Mouse (Mus musculus) midbrain, embryonic 10.5 days (tissue): ENCODE measurements around the gene Arl15. TPM values are rescaled to one million over a fixed set of nuclear protein-coding genes. Genes with fewer than 3 reads are reported as not detected.

Experiments used
- DNase-seq: peaks from one replicate; pipeline ENCODE4 v3.0.0-alpha.2; 2017; ENCODE audit warnings: low spot score
- H3K27ac ChIP-seq: fragments of 300-500 bp; sonication (generic); replicated peaks from 2 replicates; pipeline ENCODE4 v1.5.1; 2016; ENCODE audit warnings: mild to moderate bottlenecking
- H3K27me3 ChIP-seq: fragments of 300-500 bp; sonication (generic); 2 replicates; pipeline ENCODE4 v1.6.1; 2016; ENCODE audit warnings: low read depth, mild to moderate bottlenecking; ENCODE audit not compliant: poor library complexity, severe bottlenecking
- H3K36me3 ChIP-seq: fragments of 300-500 bp; sonication (generic); 2 replicates; pipeline ENCODE4 v1.6.1; 2016; ENCODE audit warnings: mild to moderate bottlenecking, moderate library complexity
- H3K4me1 ChIP-seq: fragments of 300-500 bp; sonication (generic); 2 replicates; pipeline ENCODE4 v1.6.1; 2016
- H3K4me3 ChIP-seq: fragments of 300-500 bp; sonication (generic); 2 replicates; pipeline ENCODE4 v1.5.1; 2016; ENCODE audit warnings: mild to moderate bottlenecking, moderate library complexity
- H3K9me3 ChIP-seq: fragments of 300-500 bp; sonication (generic); replicated peaks from 2 replicates; pipeline ENCODE4 v1.6.1; 2016; ENCODE audit warnings: mild to moderate bottlenecking
- whole genome bisulfite sequencing: fragments of 180-500 bp; shearing (Covaris S2); methylation state at CpG from one replicate; pipeline ENCODE4 v1.1.7; 2016; 5-methylcytosine and 5-hydroxymethylcytosine counted together
- polyA plus RNA-seq: library from polyadenylated mRNA; unstranded; fragments of >200 nt; fragmentation: Nextera tagmentation; extraction: Ambion mirVana; gene quantifications from 2 replicates; pipeline ENCODE4 v1.2.1, GENCODE M21; 2016

The Arl15 gene
- 10.4 and 10.7 TPM in 2 replicates for polyA plus RNA-seq

DNA sequence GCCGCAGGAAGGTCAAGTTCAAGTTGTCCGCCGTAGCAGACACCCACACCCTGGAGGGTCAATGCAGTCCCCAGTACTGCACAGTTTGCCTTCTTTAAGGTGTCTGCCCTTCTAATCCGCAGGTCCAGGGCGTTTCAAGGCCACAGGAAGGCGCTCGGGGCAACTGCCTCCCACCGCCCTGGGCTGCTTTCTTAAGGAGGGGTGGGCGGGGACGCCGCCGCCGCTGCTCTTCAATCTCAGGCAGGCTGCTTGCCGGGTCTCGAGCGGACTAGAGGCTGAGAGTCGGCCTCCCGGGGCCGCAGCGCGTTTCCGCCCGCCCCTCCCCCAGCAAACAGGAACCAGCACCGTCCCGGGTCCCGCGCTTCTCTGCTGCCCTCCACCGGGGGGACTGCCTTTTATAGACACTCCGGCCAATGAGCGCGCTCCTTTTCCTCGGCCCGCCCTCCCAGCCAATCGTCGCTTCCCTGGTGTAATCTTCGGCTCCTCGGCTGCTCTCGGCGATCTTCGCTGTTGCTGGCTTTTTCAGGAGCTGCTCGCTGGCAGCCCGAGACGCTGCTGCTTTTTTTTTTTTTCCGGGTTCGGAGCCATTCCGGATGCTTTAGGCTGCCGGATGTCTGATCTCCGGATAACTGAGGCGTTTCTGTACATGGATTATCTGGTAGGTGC is at the start of gene Arl15:
TSS of gene Arl15 (plus strand) at position 467 of the 666 bp plus-strand sequence.
- peak; percentile 99 for DNase-seq
- Histone ChIP-seq H3K4me1 (peaks cover 25% of the 10 kb centered on the region), H3K9me3 (no peaks in the 10 kb centered on the region), H3K27me3 (no peaks in the 10 kb centered on the region), H3K36me3 (no peaks in the 10 kb centered on the region; the same call in 1 of the 2 replicates), H3K4me3 (peak within 1 kb of the TSS; percentile 92), H3K27ac (peak within 1 kb of the TSS; percentile 94)
- under 1% methylated on average over 49 of the region's 49 CpGs for WGBS

DNA sequence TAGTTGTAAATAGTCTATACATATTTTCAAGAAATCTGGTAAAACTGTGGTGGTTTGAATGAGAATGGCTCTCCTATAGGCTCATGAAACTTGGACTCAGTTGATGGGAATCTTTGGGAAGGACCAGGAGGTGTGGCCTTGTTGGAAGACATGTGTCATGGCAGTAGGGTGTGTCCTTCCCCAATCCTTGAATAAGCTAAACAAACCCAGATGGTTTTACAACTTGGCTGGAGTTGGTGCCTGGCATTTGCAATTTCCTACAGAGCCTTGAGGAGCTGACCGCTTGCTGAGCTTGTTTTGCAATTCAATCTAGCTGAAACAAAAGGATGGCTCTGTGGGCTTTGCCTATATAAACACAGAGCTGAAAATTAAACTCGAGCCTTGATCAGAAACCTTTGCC is 49.0 kb upstream of the Arl15 start:
- H3K4me3 ChIP-seq, result no peak overlapping the region
- no peaks in the 10 kb centered on the region for H3K9me3 ChIP-seq
- no peak for DNase-seq
- H3K27me3 ChIP-seq, result peaks cover 4% of the 10 kb centered on the region; the same call in 1 of the 2 replicates
- no peak overlapping the region for H3K27ac ChIP-seq
- no peaks in the 10 kb centered on the region for H3K4me1 ChIP-seq
- no peaks in the 10 kb centered on the region for H3K36me3 ChIP-seq
- 52% methylated on average over 2 of the region's 2 CpGs for WGBS

DNA sequence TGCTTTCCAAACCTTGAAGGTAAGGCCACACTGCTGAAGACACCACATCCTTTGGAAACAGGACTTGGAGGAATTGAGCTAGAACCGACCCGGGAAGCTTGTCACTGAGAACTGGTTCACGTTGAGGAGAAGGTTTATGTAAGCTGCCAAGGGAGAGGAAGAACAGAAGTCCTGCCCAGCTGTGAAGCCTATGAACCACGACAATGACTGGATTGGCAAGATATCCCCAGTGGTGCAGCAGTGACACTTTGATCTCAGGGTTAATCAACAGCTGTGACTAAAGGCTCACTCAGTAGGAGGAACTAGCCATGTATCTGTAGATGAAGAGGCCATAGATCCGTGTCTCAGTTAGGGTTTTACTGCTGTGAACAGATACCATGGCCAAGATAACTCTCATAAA is 43.5 kb upstream of the Arl15 start:
- WGBS, result 74% methylated on average over 5 of the region's 5 CpGs
- H3K36me3 ChIP-seq, result no peaks in the 10 kb centered on the region
- no peaks in the 10 kb centered on the region for H3K27me3 ChIP-seq
- no peak for DNase-seq
- H3K27ac ChIP-seq, result no peak overlapping the region
- no peak overlapping the region for H3K4me3 ChIP-seq
- H3K4me1 ChIP-seq, result 0 out of 2 replicates have a peak, but pooled peaks cover 2% of the 10 kb centered on the region
- no peaks in the 10 kb centered on the region for H3K9me3 ChIP-seq

DNA sequence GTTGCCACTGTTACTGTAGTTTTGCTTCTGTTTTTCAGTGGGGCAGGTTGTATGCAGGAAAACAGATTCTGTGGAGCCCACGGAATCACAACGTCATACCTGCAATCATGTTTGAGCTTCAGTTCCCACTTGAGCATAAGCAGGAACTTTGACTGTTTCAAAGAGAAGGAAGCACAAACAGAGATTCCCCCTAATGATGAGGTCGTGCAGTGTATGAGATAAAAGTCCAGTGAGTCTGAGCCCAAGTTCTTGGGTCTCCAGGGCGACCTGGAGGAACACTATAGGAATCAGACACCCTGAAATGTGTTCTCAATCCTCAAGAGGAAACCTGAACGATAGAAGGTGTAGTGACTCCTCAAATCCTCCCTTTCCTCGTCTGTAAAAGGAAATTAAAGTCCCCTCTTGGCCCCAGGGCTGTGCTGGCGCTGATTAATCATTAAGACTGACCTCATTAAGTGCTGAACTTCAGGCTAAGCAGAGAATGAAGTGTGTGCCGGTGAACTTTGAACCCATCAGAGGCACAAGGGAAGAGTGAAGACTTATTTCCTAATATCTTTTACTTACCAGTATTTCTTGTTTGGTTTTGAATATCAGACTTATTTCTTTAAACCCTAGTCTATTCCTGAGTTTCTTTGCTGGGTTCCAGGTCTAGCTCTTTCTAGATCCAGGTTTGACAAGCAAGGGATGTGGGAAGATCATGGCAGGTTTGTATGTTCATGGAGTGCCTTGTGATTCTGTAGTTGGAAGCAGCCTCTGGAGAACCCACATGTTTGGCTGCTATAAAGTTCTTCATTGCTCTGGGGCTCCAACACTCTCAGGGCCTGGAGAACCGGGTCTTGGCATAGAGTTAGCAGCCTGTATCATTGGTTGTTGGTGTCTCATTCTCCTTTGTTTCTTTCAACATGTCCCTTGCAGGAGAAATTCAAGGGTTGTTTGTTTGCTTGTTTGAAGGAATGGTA is 39.3 kb upstream of the Arl15 start:
- no peak for DNase-seq
- no peak overlapping the region for H3K27ac ChIP-seq
- H3K9me3 ChIP-seq, result no peaks in the 10 kb centered on the region
- 81% methylated on average over 9 of the region's 9 CpGs for WGBS
- H3K4me1 ChIP-seq, result peaks cover 6% of the 10 kb centered on the region; the same call in 1 of the 2 replicates
- H3K36me3 ChIP-seq, result no peaks in the 10 kb centered on the region
- H3K4me3 ChIP-seq, result no peak overlapping the region
- 0 out of 2 replicates have a peak, but pooled peaks cover 4% of the 10 kb centered on the region for H3K27me3 ChIP-seq

DNA sequence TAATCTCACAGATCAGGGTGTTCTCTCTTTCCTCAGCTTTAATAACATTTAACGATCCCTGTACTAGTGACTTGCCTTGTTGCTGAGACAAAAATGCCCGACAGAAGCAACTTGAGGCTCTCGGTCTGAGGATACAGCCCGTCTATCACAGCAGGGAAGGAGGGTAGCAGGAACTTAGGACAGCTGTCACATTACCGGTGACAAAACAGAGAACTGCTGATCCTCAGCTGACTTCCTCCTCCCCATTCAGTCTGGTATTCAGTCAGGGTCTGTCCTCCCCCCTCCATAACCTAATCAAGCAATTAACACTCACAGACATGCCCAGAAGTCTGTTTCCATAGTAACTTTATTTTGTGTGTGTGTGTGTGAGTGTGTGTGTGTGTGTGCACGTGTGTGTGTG is 38.5 kb upstream of the Arl15 start:
- Histone ChIP-seq H3K27me3 (0 out of 2 replicates have a peak, but pooled peaks cover 4% of the 10 kb centered on the region), H3K4me1 (peaks cover 6% of the 10 kb centered on the region; the same call in 1 of the 2 replicates), H3K27ac (no peak overlapping the region), H3K9me3 (no peaks in the 10 kb centered on the region), H3K36me3 (no peaks in the 10 kb centered on the region), H3K4me3 (no peak overlapping the region)
- 52% methylated on average over 6 of the region's 6 CpGs for WGBS
- no peak for DNase-seq

DNA sequence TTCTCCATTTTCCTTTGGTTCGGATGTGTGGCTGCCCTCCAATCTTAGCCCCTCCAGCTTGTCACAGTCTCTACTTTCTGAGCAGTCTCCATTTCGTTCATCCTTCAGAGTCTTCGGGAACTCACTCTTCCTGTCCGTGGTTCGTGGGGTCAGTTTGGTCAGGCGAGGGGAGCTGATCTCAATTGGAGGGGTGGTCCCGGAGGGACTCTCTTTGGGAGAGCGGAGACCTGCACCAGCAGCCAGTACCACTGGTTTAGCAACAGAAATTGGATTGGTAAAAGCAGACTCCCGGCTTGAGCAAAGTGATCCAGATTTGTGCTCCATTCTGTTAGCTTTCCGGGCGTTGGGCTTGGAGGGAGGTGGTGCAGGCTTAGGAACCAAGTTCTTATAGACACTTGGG is 32.6 kb upstream of the Arl15 start:
- Histone ChIP-seq H3K27me3 (0 out of 2 replicates have a peak, but pooled peaks cover 4% of the 10 kb centered on the region), H3K27ac (no peak overlapping the region), H3K36me3 (no peaks in the 10 kb centered on the region), H3K4me3 (no peak overlapping the region), H3K4me1 (0 out of 2 replicates have a peak, but pooled peaks cover 2% of the 10 kb centered on the region), H3K9me3 (no peaks in the 10 kb centered on the region)
- no peak for DNase-seq
- WGBS, result 94% methylated on average over 11 of the region's 11 CpGs

DNA sequence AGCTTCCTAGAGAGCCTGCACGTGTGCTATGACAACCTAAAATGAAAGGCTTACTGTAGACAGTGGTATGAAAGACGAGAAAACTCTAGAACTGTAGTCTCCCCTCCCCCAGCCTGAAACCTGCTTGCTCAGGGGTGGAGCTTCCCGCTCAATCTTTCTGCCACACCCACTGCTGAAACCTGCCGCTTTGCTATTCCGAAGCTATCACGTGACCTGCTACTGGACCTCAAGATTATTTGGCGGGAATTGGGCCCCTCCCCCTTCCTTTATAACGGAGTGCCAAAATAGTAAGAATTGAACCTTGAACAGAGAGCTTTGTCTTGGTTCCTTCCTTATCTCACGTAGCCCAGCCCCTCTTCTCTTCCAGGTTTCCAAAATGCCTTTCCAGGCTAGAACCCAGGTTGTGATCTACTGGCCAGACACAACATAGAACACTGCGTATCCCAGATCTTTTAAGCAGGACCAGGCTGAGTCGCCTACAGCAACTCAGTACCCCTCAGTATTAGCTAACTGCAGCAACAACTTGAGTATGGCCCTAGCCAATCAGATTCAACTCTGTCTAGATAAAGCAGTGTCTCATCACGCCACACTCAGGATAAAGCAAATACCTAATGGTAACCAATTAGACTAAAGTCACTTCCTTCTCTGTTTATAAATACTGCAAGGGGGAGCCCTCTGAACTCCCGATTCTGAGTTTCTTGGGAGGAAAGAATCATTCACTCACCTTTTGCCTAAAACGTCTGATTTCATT is 31.4 kb upstream of the Arl15 start:
- H3K27me3 ChIP-seq, result 0 out of 2 replicates have a peak, but pooled peaks cover 4% of the 10 kb centered on the region
- WGBS, result 88% methylated on average over 14 of the region's 14 CpGs
- no peaks in the 10 kb centered on the region for H3K9me3 ChIP-seq
- no peaks in the 10 kb centered on the region for H3K36me3 ChIP-seq
- H3K4me1 ChIP-seq, result 0 out of 2 replicates have a peak, but pooled peaks cover 2% of the 10 kb centered on the region
- no peak for DNase-seq
- H3K4me3 ChIP-seq, result no peak overlapping the region
- H3K27ac ChIP-seq, result no peak overlapping the region

DNA sequence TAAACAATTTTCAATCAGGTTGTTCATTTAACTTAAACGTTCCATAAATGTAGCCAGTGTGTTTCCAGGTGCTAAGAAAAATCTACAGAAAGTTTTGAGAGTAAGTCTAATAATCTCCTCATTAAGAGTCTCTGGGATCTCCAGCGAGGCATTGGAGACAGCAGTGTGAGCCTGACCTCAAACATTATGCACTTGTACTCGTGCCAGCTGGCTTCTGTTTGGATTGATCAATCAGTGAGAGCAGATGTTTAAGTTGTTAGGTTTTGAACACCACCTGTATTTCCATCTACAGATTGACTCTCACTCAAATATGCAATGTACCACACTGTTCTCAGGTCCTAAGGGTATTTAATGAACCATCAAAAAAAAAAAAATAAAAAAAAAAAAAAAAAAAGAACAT is 28.9 kb upstream of the Arl15 start:
- H3K9me3 ChIP-seq, result no peaks in the 10 kb centered on the region
- no peak overlapping the region for H3K4me3 ChIP-seq
- H3K4me1 ChIP-seq, result no peaks in the 10 kb centered on the region
- no peak for DNase-seq
- no peak overlapping the region for H3K27ac ChIP-seq
- H3K27me3 ChIP-seq, result no peaks in the 10 kb centered on the region
- no peaks in the 10 kb centered on the region for H3K36me3 ChIP-seq
- WGBS, result 64% methylated on average over 3 of the region's 3 CpGs

DNA sequence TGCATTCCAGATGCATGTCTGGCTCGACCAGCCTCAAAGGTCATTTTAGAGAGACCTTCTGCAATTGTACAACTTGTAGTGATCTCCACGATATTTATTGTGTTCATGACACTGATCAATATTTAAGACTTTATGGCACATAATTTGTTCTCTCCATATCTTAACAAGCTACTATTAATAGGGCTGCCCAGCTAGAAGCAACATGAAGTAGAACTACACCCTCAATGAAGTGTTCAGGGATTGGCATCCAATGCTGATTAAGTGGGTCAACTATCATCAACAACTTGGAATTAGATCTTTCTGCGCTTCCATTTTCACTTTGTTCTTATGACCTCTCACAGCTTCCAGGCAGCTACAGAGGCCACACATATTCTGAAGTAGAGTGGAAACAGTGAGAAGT is 24.5 kb upstream of the Arl15 start:
- Histone ChIP-seq H3K27ac (no peak overlapping the region), H3K4me1 (no peaks in the 10 kb centered on the region), H3K36me3 (no peaks in the 10 kb centered on the region), H3K4me3 (no peak overlapping the region), H3K9me3 (no peaks in the 10 kb centered on the region), H3K27me3 (no peaks in the 10 kb centered on the region)
- DNase-seq, result no peak
- WGBS, result 87% methylated on average over 3 of the region's 3 CpGs

DNA sequence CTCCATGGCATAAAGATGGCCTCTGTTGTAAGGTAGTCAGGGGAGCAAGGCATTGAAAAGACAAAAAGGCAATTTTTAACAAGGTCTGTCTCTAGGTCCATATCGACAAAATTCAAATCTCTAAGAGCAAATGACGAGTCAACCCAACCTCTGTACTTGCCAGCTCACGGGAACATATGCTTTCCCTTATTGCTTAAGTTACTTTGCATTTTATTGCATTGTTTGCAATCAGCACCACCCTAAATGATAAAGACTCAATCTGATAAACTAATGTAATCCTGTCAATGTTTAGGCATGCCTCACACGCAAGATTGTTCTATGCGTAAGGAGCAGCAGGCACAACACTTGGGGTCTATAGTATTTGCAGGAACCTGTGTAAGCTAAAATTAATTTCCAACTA is 24.0 kb upstream of the Arl15 start:
- no peak for DNase-seq
- Histone ChIP-seq H3K9me3 (no peaks in the 10 kb centered on the region), H3K27ac (no peak overlapping the region), H3K4me1 (no peaks in the 10 kb centered on the region), H3K36me3 (no peaks in the 10 kb centered on the region), H3K4me3 (no peak overlapping the region), H3K27me3 (no peaks in the 10 kb centered on the region)
- WGBS, result 96% methylated on average over 5 of the region's 5 CpGs

DNA sequence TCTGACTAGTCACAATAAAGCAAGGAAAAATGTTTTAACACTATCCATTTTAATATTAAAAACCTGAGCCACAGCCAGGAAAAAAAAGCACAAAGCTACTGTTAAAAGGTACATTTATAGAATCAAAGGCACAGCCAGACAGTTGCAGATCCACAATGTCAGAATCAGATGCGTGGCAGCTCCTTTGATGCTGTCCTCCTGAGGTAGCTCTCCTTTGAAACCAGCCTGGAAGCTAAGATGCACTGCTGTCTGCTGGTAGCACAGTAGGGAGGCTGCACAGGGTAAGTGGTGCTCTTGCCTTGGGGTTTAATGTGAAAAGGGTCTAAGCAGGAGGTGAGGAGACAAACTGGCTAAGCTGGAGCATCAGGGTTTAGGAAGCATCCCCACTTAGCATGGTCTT is 23.0 kb upstream of the Arl15 start:
- WGBS, result 22% methylated on average over 1 of the region's 1 CpGs
- DNase-seq, result no peak
- H3K27ac ChIP-seq, result no peak overlapping the region

DNA sequence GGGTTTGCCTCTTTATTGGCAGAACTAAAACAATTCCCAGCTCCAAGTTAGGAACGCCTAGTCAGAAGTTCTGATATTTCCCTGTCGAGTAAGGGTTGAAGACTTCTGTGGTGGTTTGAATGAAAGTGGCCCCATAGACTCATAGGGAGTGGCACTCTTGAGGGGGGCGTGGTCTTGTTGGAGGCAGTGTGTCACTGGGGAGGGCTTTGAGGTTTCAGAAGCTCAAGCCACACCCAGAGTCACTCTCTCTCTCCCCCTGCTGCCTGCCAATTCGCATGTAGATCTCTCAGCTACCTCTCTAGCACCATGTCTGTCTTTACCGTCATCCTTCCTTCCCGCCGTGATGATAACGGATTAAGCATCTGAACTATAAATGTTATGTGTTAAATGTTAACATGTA is 19.5 kb upstream of the Arl15 start:
- Histone ChIP-seq H3K27me3 (no peaks in the 10 kb centered on the region), H3K27ac (no peak overlapping the region), H3K9me3 (no peaks in the 10 kb centered on the region), H3K4me1 (no peaks in the 10 kb centered on the region), H3K36me3 (no peaks in the 10 kb centered on the region), H3K4me3 (no peak overlapping the region)
- no peak for DNase-seq
- 93% methylated on average over 8 of the region's 8 CpGs for WGBS

More for the DNA sequence above, 23.0 kb upstream of the Arl15 start:
- no peaks in the 10 kb centered on the region for H3K9me3 ChIP-seq
- H3K4me1 ChIP-seq, result no peaks in the 10 kb centered on the region
- no peaks in the 10 kb centered on the region for H3K27me3 ChIP-seq
- no peak overlapping the region for H3K4me3 ChIP-seq
- no peaks in the 10 kb centered on the region for H3K36me3 ChIP-seq
